Mouse (Mus musculus): ENCODE results near the gene A930033H14Rik. TPM values are rescaled to one million over a fixed set of nuclear protein-coding genes. Genes with fewer than 3 reads are reported as not detected.

A930033H14Rik gene
- polyA plus RNA-seq, 1 experiment from 2014 or later: 1.9 TPM

- no peak overlapping the region for H3K27ac ChIP-seq (replicated peaks; ENCODE audit: low read depth, low read length)
Measured at GRCm38 (mm10) chr10:69206081-69206480, 6.8 kb downstream of the A930033H14Rik start.

GRCm38 (mm10) chr10:69204677-69205400 is 8.1 kb downstream of the A930033H14Rik start:
- DNase-seq (ENCODE audit: low spot score) (peak; percentile 30), ATAC-seq (replicated peaks; ENCODE audit: insufficient number of reproducible peaks, low FRiP score, low TSS enrichment, low read depth) (no peak)
- Histone ChIP-seq H3K4me3 (ENCODE audit: low read depth, low read length) (no peak overlapping the region), H3K9me3 (replicated peaks; ENCODE audit: control insufficient read depth, low read length) (no peaks in the 10 kb centered on the region), H3K4me2 (ENCODE audit: low read depth, low read length) (no peak overlapping the region), H3K27me3 (ENCODE audit: control insufficient read depth, insufficient read depth, low read length) (no peaks in the 10 kb centered on the region), H3K27ac (replicated peaks; ENCODE audit: low read depth, low read length) (no peak overlapping the region), H3K4me1 (ENCODE audit: control insufficient read depth, insufficient read depth, low read length) (no peaks in the 10 kb centered on the region), H3K9ac (replicated peaks; ENCODE audit: low read length) (no peak overlapping the region), H3K36me3 (replicated peaks; ENCODE audit: control insufficient read depth, insufficient read depth, low read depth, low read length) (no peaks in the 10 kb centered on the region)
- WGBS: 56% methylated on average over 8 of the region's 8 CpGs

More at GRCm38 (mm10) chr10:69206081-69206480, 6.8 kb downstream of the A930033H14Rik start:
- H3K4me1 ChIP-seq (ENCODE audit: control insufficient read depth, insufficient read depth, low read length): no peaks in the 10 kb centered on the region
- ATAC-seq (replicated peaks; ENCODE audit: insufficient number of reproducible peaks, low FRiP score, low TSS enrichment, low read depth): no peak
- no peak overlapping the region for H3K4me3 ChIP-seq (ENCODE audit: low read depth, low read length)
- H3K36me3 ChIP-seq (replicated peaks; ENCODE audit: control insufficient read depth, insufficient read depth, low read depth, low read length): no peaks in the 10 kb centered on the region
- no peak overlapping the region for H3K9ac ChIP-seq (replicated peaks; ENCODE audit: low read length)
- H3K4me2 ChIP-seq (ENCODE audit: low read depth, low read length): no peak overlapping the region
- H3K27me3 ChIP-seq (ENCODE audit: control insufficient read depth, insufficient read depth, low read length): no peaks in the 10 kb centered on the region
- no peak for DNase-seq (ENCODE audit: low spot score)
- no peaks in the 10 kb centered on the region for H3K9me3 ChIP-seq (replicated peaks; ENCODE audit: control insufficient read depth, low read length)
- WGBS: 90% methylated on average over 6 of the region's 6 CpGs

DNA sequence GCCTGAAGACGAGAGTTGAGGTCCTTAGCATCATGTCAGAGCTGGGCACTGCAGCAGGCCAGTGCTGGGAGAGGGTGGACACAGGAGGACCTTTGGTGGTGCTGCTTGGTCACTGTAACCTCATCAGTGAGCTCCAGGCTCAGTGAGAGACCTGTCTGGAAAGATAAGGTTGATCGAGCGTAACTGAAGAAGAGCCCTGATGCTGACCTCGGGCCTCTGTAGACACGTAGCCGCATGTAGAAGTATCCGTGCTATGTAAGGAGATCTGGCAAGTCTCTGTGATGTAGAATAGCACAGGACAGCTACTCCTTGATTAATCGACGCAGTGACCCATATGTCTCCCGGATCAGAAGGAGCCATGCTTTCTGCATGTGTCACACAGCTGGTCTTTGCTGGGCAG is 19.2 kb downstream of the A930033H14Rik start:
- Histone ChIP-seq H3K36me3 (replicated peaks; ENCODE audit: control insufficient read depth, insufficient read depth, low read depth, low read length) (no peaks in the 10 kb centered on the region), H3K4me2 (ENCODE audit: low read depth, low read length) (no peak overlapping the region), H3K27me3 (ENCODE audit: control insufficient read depth, insufficient read depth, low read length) (no peaks in the 10 kb centered on the region), H3K9me3 (replicated peaks; ENCODE audit: control insufficient read depth, low read length) (no peaks in the 10 kb centered on the region), H3K4me1 (ENCODE audit: control insufficient read depth, insufficient read depth, low read length) (no peaks in the 10 kb centered on the region), H3K27ac (replicated peaks; ENCODE audit: low read depth, low read length) (no peak overlapping the region), H3K4me3 (ENCODE audit: low read depth, low read length) (no peak overlapping the region), H3K9ac (replicated peaks; ENCODE audit: low read length) (no peak overlapping the region)
- 90% methylated on average over 10 of the region's 10 CpGs for WGBS
- no peak for DNase-seq (ENCODE audit: low spot score)
- ATAC-seq (replicated peaks; ENCODE audit: insufficient number of reproducible peaks, low FRiP score, low TSS enrichment, low read depth): no peak

DNA sequence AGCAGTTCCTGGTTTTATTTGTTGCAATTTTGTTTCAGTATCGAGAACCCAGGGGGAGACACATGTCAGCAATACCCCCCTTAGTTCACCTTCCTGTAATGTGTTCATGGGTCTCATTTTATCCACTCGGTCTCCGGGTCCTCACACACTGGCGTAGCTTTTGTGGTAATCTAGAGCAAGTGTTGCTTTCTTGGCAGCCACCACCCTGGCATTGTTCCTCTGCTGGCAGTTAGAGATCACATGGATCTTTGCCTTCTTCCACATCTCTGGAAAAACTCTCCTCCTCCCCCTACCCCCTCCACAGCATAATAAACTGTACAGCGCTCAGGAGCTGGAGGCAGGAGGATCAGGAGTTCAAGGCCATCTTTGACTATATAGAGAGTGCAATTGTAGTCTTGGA is 20.6 kb downstream of the A930033H14Rik start:
- Histone ChIP-seq H3K9me3 (replicated peaks; ENCODE audit: control insufficient read depth, low read length) (no peaks in the 10 kb centered on the region), H3K9ac (replicated peaks; ENCODE audit: low read length) (no peak overlapping the region), H3K36me3 (replicated peaks; ENCODE audit: control insufficient read depth, insufficient read depth, low read depth, low read length) (no peaks in the 10 kb centered on the region), H3K4me2 (ENCODE audit: low read depth, low read length) (no peak overlapping the region), H3K4me3 (ENCODE audit: low read depth, low read length) (no peak overlapping the region), H3K27me3 (ENCODE audit: control insufficient read depth, insufficient read depth, low read length) (no peaks in the 10 kb centered on the region), H3K4me1 (ENCODE audit: control insufficient read depth, insufficient read depth, low read length) (no peaks in the 10 kb centered on the region), H3K27ac (replicated peaks; ENCODE audit: low read depth, low read length) (no peak overlapping the region)
- DNase-seq (ENCODE audit: low spot score): no peak
- ATAC-seq (replicated peaks; ENCODE audit: insufficient number of reproducible peaks, low FRiP score, low TSS enrichment, low read depth): no peak
- WGBS: 92% methylated on average over 5 of the region's 5 CpGs

- Histone ChIP-seq H3K27ac (replicated peaks; ENCODE audit: low read depth, low read length) (no peak overlapping the region), H3K9ac (replicated peaks; ENCODE audit: low read length) (no peak overlapping the region), H3K4me1 (ENCODE audit: control insufficient read depth, insufficient read depth, low read length) (no peaks in the 10 kb centered on the region), H3K27me3 (ENCODE audit: control insufficient read depth, insufficient read depth, low read length) (no peaks in the 10 kb centered on the region), H3K4me3 (ENCODE audit: low read depth, low read length) (no peak overlapping the region), H3K9me3 (replicated peaks; ENCODE audit: control insufficient read depth, low read length) (no peaks in the 10 kb centered on the region), H3K36me3 (replicated peaks; ENCODE audit: control insufficient read depth, insufficient read depth, low read depth, low read length) (no peaks in the 10 kb centered on the region), H3K4me2 (ENCODE audit: low read depth, low read length) (no peak overlapping the region)
- ATAC-seq (replicated peaks; ENCODE audit: insufficient number of reproducible peaks, low FRiP score, low TSS enrichment, low read depth) (no peak), DNase-seq (ENCODE audit: low spot score) (no peak)
- WGBS: 81% methylated on average over 10 of the region's 10 CpGs
Measured at GRCm38 (mm10) chr10:69190434-69191160, 22.3 kb downstream of the A930033H14Rik start.

DNA sequence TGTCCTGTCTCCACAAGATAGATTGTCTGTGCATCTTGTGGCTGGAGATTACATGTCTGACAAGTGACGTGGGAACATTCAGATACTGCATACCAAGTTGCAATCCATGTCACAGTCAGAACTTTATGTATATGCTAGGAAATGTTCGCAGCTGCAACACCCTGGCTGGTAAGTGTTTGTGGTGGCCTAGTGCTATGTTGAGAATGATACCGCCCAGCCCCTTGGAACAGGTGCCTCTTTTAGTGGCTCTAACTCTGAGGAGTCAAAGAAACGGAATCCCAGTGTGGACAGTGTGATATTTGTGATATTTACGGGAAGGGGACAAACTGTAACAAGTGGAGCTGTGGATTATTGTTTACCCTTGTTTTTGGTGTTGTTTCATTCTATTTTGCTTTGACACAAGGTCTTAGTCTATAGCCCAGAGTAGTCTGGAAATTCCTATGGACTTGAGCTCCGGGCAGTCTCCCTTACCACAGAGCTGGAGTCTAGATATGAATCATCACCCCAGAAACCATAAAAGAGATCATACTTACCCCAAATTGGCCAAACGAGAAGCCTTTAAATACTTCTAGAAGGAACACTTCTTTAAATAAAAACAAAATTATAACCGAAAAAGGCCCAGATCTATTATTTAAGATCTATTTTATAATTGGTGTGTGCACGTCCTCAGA is 25.0 kb downstream of the A930033H14Rik start:
- no peaks in the 10 kb centered on the region for H3K27me3 ChIP-seq (ENCODE audit: control insufficient read depth, insufficient read depth, low read length)
- H3K4me3 ChIP-seq (ENCODE audit: low read depth, low read length): no peak overlapping the region
- no peaks in the 10 kb centered on the region for H3K9me3 ChIP-seq (replicated peaks; ENCODE audit: control insufficient read depth, low read length)
- H3K27ac ChIP-seq (replicated peaks; ENCODE audit: low read depth, low read length): no peak overlapping the region
- DNase-seq (ENCODE audit: low spot score): no peak
- H3K4me1 ChIP-seq (ENCODE audit: control insufficient read depth, insufficient read depth, low read length): no peaks in the 10 kb centered on the region
- 84% methylated on average over 9 of the region's 9 CpGs for WGBS
- no peak for ATAC-seq (replicated peaks; ENCODE audit: insufficient number of reproducible peaks, low FRiP score, low TSS enrichment, low read depth)
- H3K4me2 ChIP-seq (ENCODE audit: low read depth, low read length): no peak overlapping the region
- no peaks in the 10 kb centered on the region for H3K36me3 ChIP-seq (replicated peaks; ENCODE audit: control insufficient read depth, insufficient read depth, low read depth, low read length)
- no peak overlapping the region for H3K9ac ChIP-seq (replicated peaks; ENCODE audit: low read length)

GRCm38 (mm10) chr10:69185894-69186893 is 26.7 kb downstream of the A930033H14Rik start:
- Histone ChIP-seq H3K4me3 (ENCODE audit: low read depth, low read length) (peak overlapping the region; percentile 22), H3K4me2 (ENCODE audit: low read depth, low read length) (peak overlapping the region; percentile 37)
- ATAC-seq (replicated peaks; ENCODE audit: insufficient number of reproducible peaks, low FRiP score, low TSS enrichment, low read depth): 0 out of 2 replicates have a peak, but pooled peaks have one; percentile 70

More at GRCm38 (mm10) chr10:69185894-69186893, 26.7 kb downstream of the A930033H14Rik start:
- Histone ChIP-seq H3K27me3 (ENCODE audit: control insufficient read depth, insufficient read depth, low read length) (no peaks in the 10 kb centered on the region), H3K27ac (replicated peaks; ENCODE audit: low read depth, low read length) (no peak overlapping the region), H3K9me3 (replicated peaks; ENCODE audit: control insufficient read depth, low read length) (no peaks in the 10 kb centered on the region), H3K36me3 (replicated peaks; ENCODE audit: control insufficient read depth, insufficient read depth, low read depth, low read length) (no peaks in the 10 kb centered on the region), H3K4me1 (ENCODE audit: control insufficient read depth, insufficient read depth, low read length) (no peaks in the 10 kb centered on the region), H3K9ac (replicated peaks; ENCODE audit: low read length) (peak overlapping the region; percentile 41; the same call in 1 of the 2 replicates)
- DNase-seq (ENCODE audit: low spot score): peak; percentile 86
- 24% methylated on average over 21 of the region's 21 CpGs for WGBS

All from embryonic facial prominence, embryonic 11.5 days (tissue).